Mouse (Mus musculus): ENCODE results near the gene Upk3a.

Gene Upk3a

DNA sequence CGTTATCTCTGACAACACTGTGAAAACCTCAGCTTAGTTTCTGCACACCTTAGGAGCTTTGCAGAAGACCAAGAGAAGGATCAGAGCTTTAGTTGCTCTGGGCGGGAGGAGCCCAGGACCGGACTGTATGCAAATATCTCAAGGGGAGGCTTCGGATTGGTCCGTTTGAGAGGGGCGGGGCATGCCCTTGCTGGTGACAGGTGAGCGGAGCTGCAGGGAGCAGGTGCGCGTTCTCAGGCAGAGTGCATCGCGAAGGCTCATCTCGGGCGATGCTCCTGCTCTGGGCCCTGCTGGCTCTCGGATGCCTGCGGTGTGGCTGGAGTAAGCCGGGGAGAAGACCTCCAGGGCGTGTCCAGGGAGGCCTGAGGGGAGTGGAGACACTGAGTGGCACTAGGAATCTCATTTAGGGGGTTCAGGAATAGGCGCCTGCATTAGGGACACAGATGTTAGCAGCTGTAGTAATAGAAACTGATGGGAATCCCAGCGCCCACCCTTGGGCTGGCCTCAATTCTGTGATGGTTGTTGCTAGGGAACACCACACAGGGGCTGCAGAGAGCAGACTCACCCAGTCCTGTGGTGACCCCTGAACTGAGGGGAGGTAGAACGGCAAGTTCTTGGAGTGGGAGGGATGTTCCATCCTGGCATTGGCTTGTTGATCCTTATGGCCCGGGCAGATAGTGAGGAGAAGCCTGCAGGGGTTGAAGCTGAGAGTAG, at the start of gene Upk3a:
Upk3a (plus strand) TSS at position 191 of the 714 bp plus-strand sequence.
- DNase-seq (ENCODE audit: low read depth, low spot score) = no peak

- no peak for DNase-seq (ENCODE audit: low read depth, low spot score)
Observed at GRCm38 (mm10) chr15:84968534-84968933, 48.4 kb upstream of the Upk3a start.

DNA sequence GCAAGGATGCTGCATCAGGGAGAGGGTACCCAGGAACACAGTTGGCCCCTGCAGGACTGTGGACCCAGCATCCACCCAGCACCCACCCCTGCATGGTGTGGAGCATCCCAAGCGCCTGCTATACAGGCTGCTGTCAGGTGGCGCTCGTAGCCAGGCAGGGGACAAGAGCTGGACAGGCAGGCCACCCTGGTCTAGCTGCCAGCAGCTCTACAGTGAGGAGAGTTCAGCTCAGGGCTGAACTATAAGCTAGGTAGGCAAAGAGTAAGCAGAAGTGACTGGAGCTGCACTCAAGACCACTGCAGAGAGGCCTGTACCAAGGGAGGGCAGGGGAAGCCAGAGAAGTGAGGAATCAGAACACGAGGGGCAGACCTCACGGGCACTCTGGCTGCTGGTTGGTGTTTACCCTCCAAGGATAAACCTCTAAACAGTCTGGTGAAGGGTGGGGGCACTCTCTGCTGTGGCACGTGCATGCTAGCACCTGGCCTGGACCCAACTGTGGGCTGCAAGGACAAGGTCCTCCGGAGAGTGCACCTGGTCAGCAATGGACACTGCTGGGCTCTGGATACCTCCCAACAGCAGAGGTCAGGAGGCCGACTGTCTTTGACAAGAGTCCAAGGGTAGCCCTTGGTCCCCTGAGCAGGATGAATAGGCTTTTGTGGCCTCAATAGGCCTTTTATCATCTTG, 43.9 kb upstream of the Upk3a start:
- DNase-seq (ENCODE audit: low read depth, low spot score) = no peak

GRCm38 (mm10) chr15:84973544-84973871, 43.4 kb upstream of the Upk3a start:
- no peak for DNase-seq (ENCODE audit: low read depth, low spot score)

- DNase-seq (ENCODE audit: low read depth, low spot score) = no peak
Observed at GRCm38 (mm10) chr15:84975729-84976128, 41.2 kb upstream of the Upk3a start.

DNA sequence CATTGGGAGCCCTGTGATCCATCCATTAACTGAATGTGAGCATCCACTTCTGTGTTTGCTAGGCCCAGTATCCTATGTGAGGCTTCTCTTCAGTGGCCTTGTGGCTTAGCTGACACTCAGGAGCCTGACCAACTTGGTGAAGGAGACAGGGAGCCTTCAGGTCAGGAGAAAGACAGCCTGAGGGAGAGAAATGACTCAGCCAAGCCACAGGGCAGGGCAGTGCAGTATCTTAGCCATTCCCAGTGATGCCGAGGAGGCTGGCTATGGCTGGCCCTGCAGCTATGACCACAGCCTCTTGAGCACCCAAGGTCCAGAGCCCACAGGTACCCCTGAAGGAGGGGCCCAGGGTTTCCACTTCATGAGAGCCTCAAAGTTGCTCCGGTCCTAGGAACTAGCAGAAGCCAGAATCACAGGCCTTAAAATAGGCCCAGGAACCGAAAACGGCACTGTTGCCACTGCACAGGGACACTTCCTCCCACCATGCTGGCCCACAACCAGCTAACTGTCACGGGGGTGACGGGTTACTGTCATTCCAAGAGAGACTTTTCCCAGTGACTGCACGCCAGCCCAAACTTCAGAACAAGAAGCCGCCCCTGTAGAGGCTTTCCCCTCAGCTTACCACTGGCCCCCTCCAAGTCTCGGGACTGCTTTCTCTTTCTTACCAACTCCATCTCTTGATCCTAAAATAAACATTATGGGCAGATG, 35.2 kb upstream of the Upk3a start:
- no peak for DNase-seq (ENCODE audit: low read depth, low spot score)

GRCm38 (mm10) chr15:84982888-84983287, 34.1 kb upstream of the Upk3a start:
- no peak for DNase-seq (ENCODE audit: low read depth, low spot score)

- DNase-seq (ENCODE audit: low read depth, low spot score) = no peak
Observed at GRCm38 (mm10) chr15:84983721-84984120, 33.2 kb upstream of the Upk3a start.

- DNase-seq (ENCODE audit: low read depth, low spot score) = no peak
Observed at GRCm38 (mm10) chr15:84985516-84986160, 31.3 kb upstream of the Upk3a start.

DNA sequence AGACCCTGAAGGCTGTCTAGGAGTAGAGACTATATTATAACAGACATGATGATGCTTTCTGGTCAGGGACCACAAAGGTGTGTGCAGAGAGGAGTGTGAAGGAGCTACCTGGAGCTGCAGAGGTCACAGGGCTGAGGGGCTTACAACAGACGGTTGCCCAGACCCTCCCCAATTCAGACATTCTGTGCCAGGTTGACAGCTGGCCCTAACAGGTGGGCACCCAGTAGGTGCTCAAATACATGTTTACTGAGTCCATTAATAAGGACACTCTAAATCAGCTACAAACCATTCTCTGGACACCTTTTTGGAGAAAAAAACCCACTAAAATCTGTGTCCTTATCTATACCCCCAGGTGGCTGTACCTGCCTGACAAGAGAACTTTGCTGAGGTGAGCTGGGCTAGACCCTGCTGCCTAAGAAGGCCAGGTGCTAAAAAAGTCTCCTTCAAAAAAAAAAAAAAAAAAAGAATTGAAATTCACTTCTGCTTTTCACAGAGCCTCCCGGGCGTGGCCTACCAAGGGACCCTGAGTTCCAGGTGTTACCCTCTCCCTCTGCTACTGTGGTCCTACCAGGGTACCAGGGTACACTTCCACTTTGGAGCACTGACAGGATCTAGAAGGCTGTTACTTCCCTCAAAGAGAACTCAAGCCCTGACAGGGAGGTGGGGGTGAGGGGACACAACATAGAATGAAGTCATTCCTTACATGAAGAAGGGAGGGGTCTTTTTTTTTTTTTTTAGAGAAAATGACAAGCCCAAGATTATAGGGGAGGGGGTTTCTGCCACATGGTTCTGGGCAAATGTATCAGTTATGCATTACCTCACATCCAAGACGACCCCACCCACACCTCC, 30.5 kb upstream of the Upk3a start:
- no peak for DNase-seq (ENCODE audit: low read depth, low spot score)

GRCm38 (mm10) chr15:84987020-84987815, 29.7 kb upstream of the Upk3a start:
- DNase-seq (ENCODE audit: low read depth, low spot score) = no peak

DNA sequence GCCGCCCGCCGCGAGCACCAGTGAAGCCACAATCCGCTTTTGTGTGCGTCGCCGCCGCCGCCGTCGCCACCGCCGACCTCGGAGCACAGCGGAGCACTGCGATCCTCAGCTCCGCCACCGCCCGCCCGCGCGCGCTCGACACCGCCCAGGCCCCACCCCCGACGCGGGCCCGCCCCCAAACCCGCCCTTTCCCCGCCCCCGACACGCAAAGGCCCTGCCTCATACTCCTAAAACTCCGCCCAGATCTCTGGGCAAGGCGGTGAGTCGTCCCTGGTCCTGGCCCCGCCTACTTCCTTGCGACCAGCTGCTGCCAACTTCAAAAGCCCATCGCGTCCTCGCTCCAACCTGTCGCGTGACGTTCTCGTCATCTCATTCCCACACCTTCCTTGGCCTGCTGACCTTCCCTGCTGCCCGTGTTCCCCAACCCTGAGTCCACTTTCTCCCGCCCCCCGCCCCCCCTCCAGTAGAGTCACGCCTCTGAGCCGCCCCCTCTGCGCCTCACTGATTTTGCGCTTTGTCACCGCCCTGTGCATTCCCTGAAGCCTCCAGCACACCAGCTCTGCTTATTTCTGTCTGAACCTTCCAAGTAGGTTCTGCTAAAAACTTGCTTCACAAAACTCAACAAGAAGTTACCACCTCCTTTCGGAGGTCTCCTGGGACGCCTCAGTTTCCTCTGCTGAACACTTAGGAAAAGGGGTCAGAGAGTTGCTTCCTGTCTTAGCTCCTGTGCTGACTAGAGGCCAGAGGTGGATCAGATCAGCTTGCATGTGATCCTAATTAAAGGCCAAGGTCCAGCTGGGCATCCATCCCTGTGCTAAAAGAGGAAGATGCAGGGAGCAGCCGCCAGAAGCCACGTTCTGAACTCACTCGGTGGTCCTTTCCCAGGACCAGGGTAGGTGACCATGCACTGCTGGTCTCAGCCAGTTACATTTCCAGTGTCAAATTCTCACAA, 28.8 kb upstream of the Upk3a start, which contains the start of gene 5031439G07Rik:
5031439G07Rik (minus strand) TSS at position 678 of the 952 bp plus-strand sequence.
- DNase-seq (ENCODE audit: low read depth, low spot score) = peak; percentile 90

DNA sequence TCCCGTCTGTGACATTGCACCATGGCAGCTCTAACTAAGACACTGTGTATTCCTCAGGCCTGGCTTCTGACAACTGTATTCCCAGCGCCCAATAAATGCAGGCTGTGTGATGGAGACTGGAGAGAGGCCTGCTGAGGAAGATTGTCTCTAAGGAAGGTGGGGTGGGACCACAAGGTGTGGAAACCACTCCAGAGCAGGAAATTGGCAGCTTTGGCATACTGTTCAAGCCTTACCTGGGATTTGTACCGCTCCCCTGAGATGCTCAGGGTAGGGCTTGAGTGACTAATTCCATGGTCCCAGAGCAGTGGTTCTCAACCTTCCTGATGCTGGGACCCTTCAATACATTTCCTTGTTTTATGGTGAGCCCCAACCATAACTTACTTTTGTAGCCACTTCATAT, 27.8 kb upstream of the Upk3a start:
- DNase-seq (ENCODE audit: low read depth, low spot score) = no peak

GRCm38 (mm10) chr15:84989771-84990170, 27.2 kb upstream of the Upk3a start:
- DNase-seq (ENCODE audit: low read depth, low spot score) = no peak

GRCm38 (mm10) chr15:84994498-84994897, 22.4 kb upstream of the Upk3a start:
- no peak for DNase-seq (ENCODE audit: low read depth, low spot score)

DNA sequence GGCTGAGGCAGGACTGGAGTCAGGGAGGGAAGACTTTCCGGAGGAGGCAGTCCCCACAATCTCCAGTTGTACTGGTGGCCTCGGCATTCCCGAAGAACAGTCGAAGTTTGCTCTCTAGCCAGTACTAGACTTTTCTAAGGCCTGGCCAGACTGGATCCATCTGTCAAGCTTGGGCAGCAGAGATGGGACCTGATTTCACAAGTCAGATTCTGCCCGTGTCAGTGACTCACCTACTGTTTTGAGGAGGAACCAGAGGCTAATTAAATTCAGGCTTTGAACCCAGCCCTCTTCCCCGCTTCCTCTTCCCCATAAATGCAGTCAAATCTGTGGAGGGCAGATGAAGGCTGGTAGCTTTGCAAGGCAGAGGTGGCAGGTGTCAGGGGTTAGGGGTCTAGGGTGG, 21.9 kb upstream of the Upk3a start:
- DNase-seq (ENCODE audit: low read depth, low spot score) = no peak

DNA sequence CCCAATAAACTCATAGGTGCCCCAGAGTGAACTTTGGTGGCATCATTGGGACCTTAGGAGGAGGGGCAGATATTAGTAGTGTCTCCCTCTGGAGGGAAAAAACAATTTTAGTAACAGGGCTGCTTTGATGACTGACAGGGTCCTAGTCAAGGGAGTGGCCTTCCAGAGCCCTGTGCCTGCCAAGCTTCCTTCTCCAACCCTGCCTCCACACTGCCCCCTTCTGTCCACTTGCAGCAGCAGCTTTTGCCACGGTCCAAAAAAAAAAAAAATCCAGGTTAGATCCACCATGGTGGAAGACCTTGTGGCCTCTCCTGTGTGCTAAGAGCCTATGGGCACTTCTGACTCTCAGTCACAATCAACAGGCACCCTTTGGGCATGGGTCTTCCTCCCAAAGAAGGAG, 21.0 kb upstream of the Upk3a start:
- peak; percentile 56 for DNase-seq (ENCODE audit: low read depth, low spot score)

GRCm38 (mm10) chr15:84997768-84998454, 19.0 kb upstream of the Upk3a start:
- DNase-seq (ENCODE audit: low read depth, low spot score) = no peak

DNA sequence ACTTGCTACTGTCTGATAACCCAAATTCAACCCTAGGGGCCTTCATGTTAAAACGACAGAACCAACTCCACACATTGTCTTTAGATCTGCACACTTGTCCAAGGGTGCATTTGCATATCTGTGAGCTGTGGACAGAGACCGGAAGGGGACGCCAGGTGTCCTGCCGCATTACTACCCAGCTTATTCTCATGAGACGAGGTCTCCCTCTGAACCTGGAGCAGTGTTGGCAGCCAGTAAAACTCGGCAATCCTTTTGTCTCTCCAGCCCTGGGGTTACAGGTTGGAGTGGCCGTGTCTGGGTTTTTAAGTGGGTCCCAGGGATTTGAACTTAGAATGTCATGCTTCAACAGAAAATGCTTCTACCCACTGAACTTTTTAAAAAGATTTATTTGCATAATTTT, 17.0 kb upstream of the Upk3a start:
- DNase-seq (ENCODE audit: low read depth, low spot score) = no peak

Measured in WW6 (cell line).